Mouse (Mus musculus): ENCODE data around the gene Gpr146. TPM values are rescaled to one million over a fixed set of nuclear protein-coding genes. Genes with fewer than 3 reads are reported as not detected.

Gpr146 gene
- polyA plus RNA-seq, 1 experiment from 2014 or later: 22.7 TPM

GRCm38 (mm10) chr5:139364911-139365571 lies 12.5 kb upstream of the Gpr146 start:
- DNase-seq (ENCODE audit: low spot score) (peak; percentile 56), ATAC-seq (peak; percentile 39)
- peak overlapping the region; percentile 33; the same call in 1 of the 2 replicates for H3K4me2 ChIP-seq (replicated peaks; ENCODE audit: low read depth, low read length)
- H3K27ac ChIP-seq (ENCODE audit: low read length): peak overlapping the region; percentile 86
- no peak overlapping the region for H3K4me3 ChIP-seq (ENCODE audit: low read depth, low read length)
- H3K9me3 ChIP-seq (ENCODE audit: low read length): no peaks in the 10 kb centered on the region
- 19% methylated on average over 5 of the region's 5 CpGs for WGBS
- peaks cover 9% of the 10 kb centered on the region; the same call in 1 of the 2 replicates for H3K4me1 ChIP-seq (ENCODE audit: insufficient read depth, low read depth, low read length)
- H3K9ac ChIP-seq (replicated peaks; ENCODE audit: low read depth): no peak overlapping the region
- no peaks in the 10 kb centered on the region for H3K36me3 ChIP-seq (ENCODE audit: insufficient read depth, low read length)
- TF ChIP-seq EP300 (IDR thresholded peaks at IDR 0.05) (no peak), CTCF (IDR thresholded peaks at IDR 0.05) (no peak)
- no peaks in the 10 kb centered on the region for H3K27me3 ChIP-seq (replicated peaks; ENCODE audit: insufficient read depth, low read length)

- no peak overlapping the region for H3K4me2 ChIP-seq (replicated peaks; ENCODE audit: low read depth, low read length)
- H3K27ac ChIP-seq (ENCODE audit: low read length): no peak overlapping the region
- ATAC-seq: no peak
- H3K36me3 ChIP-seq (ENCODE audit: insufficient read depth, low read length): no peaks in the 10 kb centered on the region
- no peak for TF ChIP-seq CTCF (IDR thresholded peaks at IDR 0.05)
- no peak for TF ChIP-seq EP300 (IDR thresholded peaks at IDR 0.05)
- H3K27me3 ChIP-seq (replicated peaks; ENCODE audit: insufficient read depth, low read length): no peaks in the 10 kb centered on the region
- H3K4me1 ChIP-seq (ENCODE audit: insufficient read depth, low read depth, low read length): peaks cover 9% of the 10 kb centered on the region; the same call in 1 of the 2 replicates
- H3K4me3 ChIP-seq (ENCODE audit: low read depth, low read length): no peak overlapping the region
- DNase-seq (ENCODE audit: low spot score): peak; percentile 40
- H3K9ac ChIP-seq (replicated peaks; ENCODE audit: low read depth): no peak overlapping the region
- H3K9me3 ChIP-seq (ENCODE audit: low read length): no peaks in the 10 kb centered on the region
- 50% methylated on average over 1 of the region's 1 CpGs for WGBS
These were observed 11.7 kb upstream of the Gpr146 start for GRCm38 (mm10) chr5:139365827-139366226.

- no peak overlapping the region for H3K27ac ChIP-seq (ENCODE audit: low read length)
- no peak overlapping the region for H3K4me3 ChIP-seq (ENCODE audit: low read depth, low read length)
- WGBS: 60% methylated on average over 11 of the region's 11 CpGs
These were observed 11.0 kb upstream of the Gpr146 start for GRCm38 (mm10) chr5:139366484-139366883.

GRCm38 (mm10) chr5:139367884-139368458 lies 9.5 kb upstream of the Gpr146 start:
- 77% methylated on average over 4 of the region's 4 CpGs for WGBS
- no peak for ATAC-seq
- no peak overlapping the region for H3K4me2 ChIP-seq (replicated peaks; ENCODE audit: low read depth, low read length)
- no peaks in the 10 kb centered on the region for H3K9me3 ChIP-seq (ENCODE audit: low read length)
- TF ChIP-seq CTCF (IDR thresholded peaks at IDR 0.05): no peak
- TF ChIP-seq EP300 (IDR thresholded peaks at IDR 0.05): no peak
- H3K36me3 ChIP-seq (ENCODE audit: insufficient read depth, low read length): no peaks in the 10 kb centered on the region
- H3K27me3 ChIP-seq (replicated peaks; ENCODE audit: insufficient read depth, low read length): no peaks in the 10 kb centered on the region
- H3K4me3 ChIP-seq (ENCODE audit: low read depth, low read length): no peak overlapping the region
- no peak overlapping the region for H3K27ac ChIP-seq (ENCODE audit: low read length)
- peaks cover 21% of the 10 kb centered on the region for H3K4me1 ChIP-seq (ENCODE audit: insufficient read depth, low read depth, low read length)
- no peak for DNase-seq (ENCODE audit: low spot score)
- H3K9ac ChIP-seq (replicated peaks; ENCODE audit: low read depth): no peak overlapping the region

More at GRCm38 (mm10) chr5:139366484-139366883, 11.0 kb upstream of the Gpr146 start:
- H3K4me1 ChIP-seq (ENCODE audit: insufficient read depth, low read depth, low read length): peaks cover 14% of the 10 kb centered on the region; the same call in 1 of the 2 replicates
- no peak overlapping the region for H3K4me2 ChIP-seq (replicated peaks; ENCODE audit: low read depth, low read length)
- H3K36me3 ChIP-seq (ENCODE audit: insufficient read depth, low read length): no peaks in the 10 kb centered on the region
- TF ChIP-seq EP300 (IDR thresholded peaks at IDR 0.05): no peak
- no peak for TF ChIP-seq CTCF (IDR thresholded peaks at IDR 0.05)
- DNase-seq (ENCODE audit: low spot score) (no peak), ATAC-seq (no peak)
- H3K9me3 ChIP-seq (ENCODE audit: low read length): no peaks in the 10 kb centered on the region
- H3K9ac ChIP-seq (replicated peaks; ENCODE audit: low read depth): no peak overlapping the region
- no peaks in the 10 kb centered on the region for H3K27me3 ChIP-seq (replicated peaks; ENCODE audit: insufficient read depth, low read length)

GRCm38 (mm10) chr5:139368638-139369320 lies 8.7 kb upstream of the Gpr146 start:
- Histone ChIP-seq H3K9me3 (ENCODE audit: low read length) (no peaks in the 10 kb centered on the region), H3K27ac (ENCODE audit: low read length) (no peak overlapping the region), H3K4me3 (ENCODE audit: low read depth, low read length) (no peak overlapping the region), H3K36me3 (ENCODE audit: insufficient read depth, low read length) (no peaks in the 10 kb centered on the region), H3K9ac (replicated peaks; ENCODE audit: low read depth) (no peak overlapping the region), H3K4me2 (replicated peaks; ENCODE audit: low read depth, low read length) (no peak overlapping the region), H3K4me1 (ENCODE audit: insufficient read depth, low read depth, low read length) (peaks cover 21% of the 10 kb centered on the region), H3K27me3 (replicated peaks; ENCODE audit: insufficient read depth, low read length) (no peaks in the 10 kb centered on the region)
- TF ChIP-seq CTCF (IDR thresholded peaks at IDR 0.05) (no peak), EP300 (IDR thresholded peaks at IDR 0.05) (no peak)
- DNase-seq (ENCODE audit: low spot score) (no peak), ATAC-seq (no peak)
- WGBS: 80% methylated on average over 11 of the region's 11 CpGs

GRCm38 (mm10) chr5:139370336-139370735 lies 7.2 kb upstream of the Gpr146 start:
- Histone ChIP-seq H3K27ac (ENCODE audit: low read length) (no peak overlapping the region), H3K9ac (replicated peaks; ENCODE audit: low read depth) (no peak overlapping the region), H3K4me3 (ENCODE audit: low read depth, low read length) (no peak overlapping the region), H3K4me2 (replicated peaks; ENCODE audit: low read depth, low read length) (peak overlapping the region; percentile 85; the same call in 1 of the 2 replicates), H3K36me3 (ENCODE audit: insufficient read depth, low read length) (no peaks in the 10 kb centered on the region), H3K4me1 (ENCODE audit: insufficient read depth, low read depth, low read length) (peaks cover 12% of the 10 kb centered on the region), H3K27me3 (replicated peaks; ENCODE audit: insufficient read depth, low read length) (no peaks in the 10 kb centered on the region), H3K9me3 (ENCODE audit: low read length) (no peaks in the 10 kb centered on the region)
- 78% methylated on average over 6 of the region's 6 CpGs for WGBS
- DNase-seq (ENCODE audit: low spot score): no peak
- ATAC-seq: no peak
- TF ChIP-seq CTCF (IDR thresholded peaks at IDR 0.05) (no peak), EP300 (IDR thresholded peaks at IDR 0.05) (no peak)

All from lung, postnatal 0 days (tissue).